Mouse (Mus musculus) layer of hippocampus, adult 18-20 months (tissue): ENCODE results near the gene Dnah7a. TPM values are rescaled to one million over a fixed set of nuclear protein-coding genes. Genes with fewer than 3 reads are reported as not detected.
"Not testable (repeated sequence)": the region's sequence is repeated elsewhere in the genome, so short reads cannot be mapped to it uniquely, and the experiment has no call there.

ENCODE experiments used
- DNase-seq, 2 experiments: peaks; one replicate each; pipeline ENCODE4 v3.0.0; 2022; ENCODE audit warnings: low spot score in 2 of 2
- long read RNA-seq: library from polyadenylated mRNA; stranded (forward); transcript quantifications from one replicate; pipeline ENCODE4 v2.0.0, GENCODE M21; 2021
- total RNA-seq, 2 experiments: library from RNA; stranded (reverse); gene quantifications; 2 replicates each; pipeline ENCODE4 v1.2.3; 2021

Gene Dnah7a
- 1 to 10 TPM; 2.9 to 5.9 TPM for total RNA-seq
- long read RNA-seq, partial matches to known transcripts: 0 of 2 reads
- long read RNA-seq, other reads (novel, unspliced or antisense): 0 of 2 reads

- DNase-seq: peak; percentile 33 to 62
These were observed at the start of gene Dnah7a for GRCm38 (mm10) chr1:53706431-53707361. Dnah7a (minus strand) TSS chr1:53706784.

- not testable (repeated sequence) for DNase-seq
These were observed 46.9 kb upstream of the Dnah7a start for GRCm38 (mm10) chr1:53753501-53753900.

GRCm38 (mm10) chr1:53751144-53751543 lies 44.6 kb upstream of the Dnah7a start:
- no peak for DNase-seq

GRCm38 (mm10) chr1:53750697-53751096 lies 44.1 kb upstream of the Dnah7a start:
- DNase-seq: not testable (repeated sequence)

GRCm38 (mm10) chr1:53749881-53750385 lies 43.3 kb upstream of the Dnah7a start:
- DNase-seq: not testable (repeated sequence)

GRCm38 (mm10) chr1:53748571-53748970 lies 42.0 kb upstream of the Dnah7a start:
- DNase-seq: no peak

GRCm38 (mm10) chr1:53746001-53746400 lies 39.4 kb upstream of the Dnah7a start:
- no peak for DNase-seq

- no peak for DNase-seq
These were observed 35.3 kb upstream of the Dnah7a start for GRCm38 (mm10) chr1:53741742-53742458.

GRCm38 (mm10) chr1:53740777-53741336 lies 34.3 kb upstream of the Dnah7a start:
- no peak for DNase-seq

- not testable (repeated sequence) for DNase-seq
These were observed 33.6 kb upstream of the Dnah7a start for GRCm38 (mm10) chr1:53740077-53740776.

- DNase-seq: no peak
These were observed 30.0 kb upstream of the Dnah7a start for GRCm38 (mm10) chr1:53736583-53736982.

- no peak for DNase-seq
These were observed 22.1 kb upstream of the Dnah7a start for GRCm38 (mm10) chr1:53728489-53729225.

- no peak for DNase-seq
These were observed 20.3 kb upstream of the Dnah7a start for GRCm38 (mm10) chr1:53726883-53727282.

- DNase-seq: no peak
These were observed 14.8 kb upstream of the Dnah7a start for GRCm38 (mm10) chr1:53721353-53721752.

- no peak for DNase-seq
These were observed 14.2 kb upstream of the Dnah7a start for GRCm38 (mm10) chr1:53720601-53721351.

- DNase-seq: no peak
These were observed 9.5 kb upstream of the Dnah7a start for GRCm38 (mm10) chr1:53715966-53716515.

- peak in 1 of 2 experiments; percentile 76 for DNase-seq
These were observed 8.9 kb upstream of the Dnah7a start for GRCm38 (mm10) chr1:53715446-53715845.

- peak; percentile 20 to 73 for DNase-seq
These were observed 6.8 kb upstream of the Dnah7a start for GRCm38 (mm10) chr1:53713383-53713782.

- no peak for DNase-seq
These were observed 4.5 kb upstream of the Dnah7a start for GRCm38 (mm10) chr1:53711069-53711468.
